Mouse (Mus musculus) bone marrow, adult 2 months (tissue): ENCODE results near the gene Jpt1. TPM values are rescaled to one million over a fixed set of nuclear protein-coding genes. Genes with fewer than 3 reads are reported as not detected.
"Not testable (repeated sequence)": the region's sequence is repeated elsewhere in the genome, so short reads cannot be mapped to it uniquely, and the experiment has no call there.

Experiments
- H3K27ac ChIP-seq: fragments of 200-500 bp; 2 replicates; pipeline ENCODE4 v1.5.1; 2012; ENCODE audit warnings: low read depth, mild to moderate bottlenecking, control low read depth, inconsistent platforms, low read length; ENCODE audit not compliant: control insufficient read depth, poor library complexity, insufficient read depth
- H3K4me1 ChIP-seq: fragments of 200-500 bp; 2 replicates; pipeline ENCODE4 v1.6.1; 2011; ENCODE audit warnings: low read length; ENCODE audit not compliant: control insufficient read depth, insufficient read depth
- H3K4me3 ChIP-seq: fragments of 200-500 bp; replicated peaks from 2 replicates; pipeline ENCODE3; 2011; ENCODE audit warnings: mild to moderate bottlenecking, low read depth, low read length, control low read depth; ENCODE audit not compliant: control insufficient read depth
- CTCF ChIP-seq: fragments of 200-500 bp; IDR thresholded peaks from 2 replicates; pipeline ENCODE4 v1.5.1; 2011; ENCODE audit warnings: low read length, control low read depth; ENCODE audit not compliant: control insufficient read depth, insufficient read depth
- POLR2A ChIP-seq: fragments of 200-500 bp; IDR thresholded peaks from 2 replicates; pipeline ENCODE4 v1.6.1; 2011; ENCODE audit warnings: low read depth, mild to moderate bottlenecking, control low read depth, low read length, borderline replicate concordance; ENCODE audit not compliant: control insufficient read depth
- WGBS: fragments of 180-500 bp; shearing (Covaris S2); methylation state at CpG from one replicate; pipeline ENCODE4 v1.1.7; 2018; 5-methylcytosine and 5-hydroxymethylcytosine counted together
- polyA plus RNA-seq: library from polyadenylated mRNA; stranded (reverse); fragments of >200 nt; gene quantifications from 2 replicates; pipeline ENCODE4 v1.2.4, GENCODE M21; 2011; ENCODE audit warnings: low replicate concordance; ENCODE audit not compliant: missing spikeins, insufficient read depth, insufficient read length

Jpt1 gene
- polyA plus RNA-seq, 1 experiment: 149 TPM

- H3K4me3 ChIP-seq: no peak overlapping the region
- no peak for TF ChIP-seq CTCF
- no peaks in the 10 kb centered on the region for H3K4me1 ChIP-seq
- WGBS: 93% methylated on average over 19 of the region's 19 CpGs
- no peak overlapping the region for H3K27ac ChIP-seq
Observed at GRCm38 (mm10) chr11:115488551-115489104, 25.6 kb downstream of the Jpt1 start.

DNA sequence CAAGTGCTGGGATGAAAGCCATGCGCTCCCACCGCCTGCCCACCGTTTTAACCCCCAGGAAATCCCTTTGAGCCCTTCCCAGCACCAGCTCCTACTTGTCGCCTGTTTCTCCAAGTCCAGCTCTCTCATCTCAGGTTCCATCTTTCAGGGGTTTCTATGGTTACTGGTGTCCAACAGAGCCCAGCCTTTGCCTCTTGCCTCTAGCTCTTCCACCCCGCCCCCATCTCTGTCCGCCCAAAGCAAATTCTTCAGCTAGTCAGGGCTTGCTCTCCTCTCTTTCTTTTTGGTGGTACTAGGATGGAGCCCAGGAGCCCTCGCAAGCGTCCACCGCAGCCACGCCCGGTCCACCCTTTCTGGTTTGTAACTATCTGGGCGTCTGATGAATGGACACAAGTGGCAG lies 29.0 kb downstream of the Jpt1 start:
- no peak overlapping the region for H3K27ac ChIP-seq
- TF ChIP-seq POLR2A: no peak
- no peak for TF ChIP-seq CTCF
- no peaks in the 10 kb centered on the region for H3K4me1 ChIP-seq
- 92% methylated on average over 12 of the region's 12 CpGs for WGBS
- H3K4me3 ChIP-seq: no peak overlapping the region

DNA sequence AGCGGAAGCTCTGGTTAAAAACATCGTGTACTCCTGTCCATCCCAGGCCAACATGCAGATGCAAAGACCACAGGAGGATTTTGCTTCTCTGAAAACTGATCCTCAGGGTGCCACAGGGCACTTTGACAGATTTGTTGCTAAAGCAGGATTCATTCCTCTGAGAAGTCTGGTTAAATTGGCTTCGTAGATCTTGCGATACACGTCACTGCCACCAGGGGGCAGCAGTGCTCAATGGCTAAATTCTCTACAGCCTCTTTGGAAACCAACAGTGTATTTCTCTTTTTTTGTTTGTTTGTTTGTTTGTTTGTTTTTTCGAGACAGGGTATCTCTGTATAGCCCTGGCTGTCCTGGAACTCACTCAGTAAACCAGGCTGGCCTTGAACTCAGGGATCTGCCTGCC lies 30.5 kb downstream of the Jpt1 start:
- Histone ChIP-seq H3K4me3 (no peak overlapping the region), H3K4me1 (peaks cover 1% of the 10 kb centered on the region; the same call in 1 of the 2 replicates), H3K27ac (no peak overlapping the region)
- 25% methylated on average over 6 of the region's 6 CpGs for WGBS
- peak; percentile 88 for TF ChIP-seq CTCF
- TF ChIP-seq POLR2A: no peak

- WGBS: 70% methylated on average over 11 of the region's 11 CpGs
- no peak overlapping the region for H3K27ac ChIP-seq
- peaks cover 3% of the 10 kb centered on the region; the same call in 1 of the 2 replicates for H3K4me1 ChIP-seq
- TF ChIP-seq POLR2A (no peak), CTCF (no peak)
- no peak overlapping the region for H3K4me3 ChIP-seq
Observed at GRCm38 (mm10) chr11:115483278-115483677, 30.9 kb downstream of the Jpt1 start.

DNA sequence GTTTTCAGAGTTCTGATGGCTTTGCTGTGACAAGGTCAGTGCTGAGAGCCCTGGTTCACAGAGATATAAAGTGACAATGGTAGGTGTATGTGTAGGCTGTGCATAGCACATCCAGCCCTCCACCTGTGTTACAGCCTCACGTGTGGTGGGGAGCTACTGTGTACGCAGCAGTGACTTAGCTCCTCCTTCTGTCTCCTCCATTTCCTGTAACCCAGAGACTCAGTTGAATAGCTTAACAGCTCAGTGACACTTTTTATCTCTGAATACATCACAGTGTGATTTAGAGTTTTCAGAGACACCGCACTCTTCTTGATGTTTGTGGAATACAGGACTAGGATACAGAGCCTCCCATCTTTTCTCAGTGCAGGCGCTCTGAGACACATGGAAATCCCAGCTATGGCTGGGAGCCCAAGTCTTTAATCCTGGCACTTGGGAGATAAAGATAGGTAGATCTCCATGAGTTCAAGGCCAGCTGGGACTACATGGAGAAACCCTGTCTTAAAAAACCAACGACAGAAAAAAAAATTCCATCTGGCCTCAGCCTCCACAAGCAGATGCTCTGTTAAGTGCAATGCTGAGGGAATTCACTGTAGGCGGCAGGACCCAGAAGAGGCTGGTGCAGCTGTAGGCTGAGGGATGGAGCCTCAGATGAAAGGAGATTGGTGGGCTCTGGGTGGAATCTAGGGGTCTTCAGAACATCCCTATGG lies 32.5 kb downstream of the Jpt1 start:
- 79% methylated on average over 6 of the region's 6 CpGs for WGBS
- no peak for TF ChIP-seq CTCF
- TF ChIP-seq POLR2A: no peak
- Histone ChIP-seq H3K4me1 (peaks cover 3% of the 10 kb centered on the region; the same call in 1 of the 2 replicates), H3K4me3 (no peak overlapping the region), H3K27ac (no peak overlapping the region)

DNA sequence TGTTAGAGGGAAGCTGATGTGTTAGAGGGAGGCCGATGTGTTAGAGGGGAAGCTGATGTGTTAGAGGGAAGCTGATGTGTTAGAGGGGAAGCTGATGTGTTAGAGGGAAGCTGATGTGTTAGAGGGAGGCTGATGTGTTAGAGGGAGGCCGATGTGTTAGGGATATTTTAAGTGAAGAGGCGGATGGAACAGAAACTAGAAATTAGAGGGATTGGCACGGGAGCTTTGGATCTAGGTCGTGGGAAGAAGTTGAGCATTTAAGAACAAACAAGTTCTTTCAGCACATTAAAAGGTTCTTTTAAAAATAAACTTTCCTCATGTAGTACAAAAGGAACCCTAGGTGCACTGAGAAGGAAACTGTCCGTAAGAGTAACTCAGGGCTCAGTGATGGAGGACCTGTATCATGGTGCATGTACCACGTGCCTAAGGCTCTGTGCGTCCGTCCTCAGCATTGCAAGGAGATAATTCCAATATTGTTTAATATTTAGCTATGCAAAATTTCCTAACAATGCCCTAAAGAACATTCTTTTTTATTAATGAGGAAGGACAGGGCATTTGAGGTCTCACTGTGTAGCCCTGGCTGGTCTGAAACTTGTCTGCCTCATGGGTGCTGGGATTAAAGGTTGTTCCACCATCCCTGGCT lies 35.8 kb downstream of the Jpt1 start:
- Histone ChIP-seq H3K4me3 (peak overlapping the region; percentile 58), H3K4me1 (peaks cover 7% of the 10 kb centered on the region), H3K27ac (peak overlapping the region; percentile 91)
- TF ChIP-seq CTCF (no peak), POLR2A (no peak)
- WGBS: 59% methylated on average over 9 of the region's 9 CpGs

DNA sequence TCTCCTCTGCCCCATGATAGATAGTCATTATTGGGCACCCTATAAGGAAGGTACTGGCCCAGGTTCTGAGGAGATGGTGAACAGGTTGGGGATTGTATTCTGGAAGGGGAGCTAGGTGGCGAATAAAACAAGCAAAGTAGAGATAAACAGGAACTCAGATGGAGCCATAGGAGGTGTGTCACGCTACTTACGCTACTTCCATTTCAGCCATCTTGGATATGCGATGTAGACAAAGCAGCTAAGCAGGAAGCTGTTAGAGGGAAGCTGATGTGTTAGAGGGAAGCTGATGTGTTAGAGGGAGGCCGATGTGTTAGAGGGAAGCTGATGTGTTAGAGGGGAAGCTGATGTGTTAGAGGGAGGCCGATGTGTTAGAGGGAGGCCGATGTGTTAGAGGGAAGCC lies 36.8 kb downstream of the Jpt1 start:
- WGBS: 25% methylated on average over 7 of the region's 7 CpGs
- H3K4me1 ChIP-seq: not testable (repeated sequence)
- Histone ChIP-seq H3K27ac (peak overlapping the region; percentile 71), H3K4me3 (peak overlapping the region; percentile 44)

GRCm38 (mm10) chr11:115476630-115477029 lies 37.6 kb downstream of the Jpt1 start:
- not testable (repeated sequence) for H3K4me1 ChIP-seq
- Histone ChIP-seq H3K27ac (peak overlapping the region; percentile 71; the same call in 1 of the 2 replicates), H3K4me3 (peak overlapping the region; percentile 94)
- WGBS: 72% methylated on average over 4 of the region's 4 CpGs
